Mouse (Mus musculus): ENCODE measurements around the gene Eml1.

DNA sequence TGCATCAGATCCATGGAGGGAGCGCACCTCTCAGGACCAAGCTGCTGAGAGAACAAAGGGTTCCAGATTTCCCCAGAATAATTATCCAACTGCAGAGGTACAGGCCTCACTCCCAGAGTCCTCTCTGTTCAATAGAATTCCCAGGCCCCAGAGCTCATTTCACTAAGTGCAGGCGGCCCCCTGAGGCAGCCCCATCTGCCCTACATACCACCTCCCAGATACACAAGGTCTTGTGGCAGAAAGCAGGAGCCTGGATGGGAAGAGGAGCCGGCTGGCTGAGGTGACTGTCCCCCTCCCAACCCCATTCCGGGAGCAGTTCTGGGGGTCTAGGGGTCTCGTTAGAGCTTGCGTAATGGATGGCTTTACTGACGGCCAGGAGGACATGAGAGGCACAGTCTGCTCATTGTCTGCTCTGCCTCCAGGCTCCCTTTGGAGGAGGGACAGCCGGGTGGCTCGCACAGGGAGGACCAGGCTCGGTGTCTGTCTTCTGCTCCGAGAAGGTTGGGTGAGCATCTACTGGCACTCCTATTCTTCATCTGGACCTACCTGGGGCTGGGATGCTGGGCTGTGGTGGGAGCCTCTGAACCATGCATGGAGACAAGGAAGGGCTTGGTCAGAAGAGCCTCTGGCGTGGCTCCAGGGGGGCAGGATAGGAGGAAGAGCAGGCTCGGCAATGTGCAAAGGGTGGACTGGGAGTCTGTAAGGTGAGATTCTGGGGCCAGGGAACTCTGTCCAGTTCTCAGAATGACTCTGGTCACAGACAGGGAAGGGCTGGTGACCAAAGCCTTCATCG is 39.9 kb downstream of the Eml1 start:
- TF ChIP-seq TAL1 (IDR thresholded peaks at IDR 0.05; ENCODE audit: low read length), result no peak
- no peak for TF ChIP-seq GATA1 (IDR thresholded peaks at IDR 0.05; ENCODE audit: low read length)

All from erythroblast, embryonic 14.5 days (primary cell).